Mouse (Mus musculus) kidney, adult 11 months (tissue): ENCODE results near the gene Syngr1.

Experiments
- DNase-seq: peaks from one replicate; pipeline ENCODE4 v3.0.0; 2022

Syngr1 gene

GRCm38 (mm10) chr15:80071951-80072437 lies 19.1 kb upstream of the Syngr1 start:
- DNase-seq, result no peak

GRCm38 (mm10) chr15:80072579-80073255 lies 18.4 kb upstream of the Syngr1 start:
- DNase-seq, result no peak

- DNase-seq, result no peak
These were observed 17.9 kb upstream of the Syngr1 start for GRCm38 (mm10) chr15:80073256-80073621.

GRCm38 (mm10) chr15:80074663-80075373 lies 16.3 kb upstream of the Syngr1 start:
- no peak for DNase-seq

GRCm38 (mm10) chr15:80075374-80075694 lies 15.8 kb upstream of the Syngr1 start:
- no peak for DNase-seq

GRCm38 (mm10) chr15:80075733-80076337 lies 15.3 kb upstream of the Syngr1 start:
- no peak for DNase-seq

- DNase-seq, result peak; percentile 58
These were observed 14.6 kb upstream of the Syngr1 start for GRCm38 (mm10) chr15:80076338-80077136.

GRCm38 (mm10) chr15:80078058-80078814 lies 12.9 kb upstream of the Syngr1 start:
- DNase-seq, result no peak

- DNase-seq, result no peak
These were observed 11.9 kb upstream of the Syngr1 start for GRCm38 (mm10) chr15:80079129-80079668.

GRCm38 (mm10) chr15:80079954-80080353 lies 11.2 kb upstream of the Syngr1 start:
- DNase-seq, result no peak

GRCm38 (mm10) chr15:80080711-80081615 lies 10.2 kb upstream of the Syngr1 start:
- no peak for DNase-seq

- DNase-seq, result no peak
These were observed 9.2 kb upstream of the Syngr1 start for GRCm38 (mm10) chr15:80081801-80082546.

GRCm38 (mm10) chr15:80082661-80083275 lies 8.4 kb upstream of the Syngr1 start:
- no peak for DNase-seq

GRCm38 (mm10) chr15:80083276-80083731 lies 7.8 kb upstream of the Syngr1 start:
- DNase-seq, result peak; percentile 97

GRCm38 (mm10) chr15:80083740-80084139 lies 7.4 kb upstream of the Syngr1 start:
- no peak for DNase-seq

- no peak for DNase-seq
These were observed 3.6 kb upstream of the Syngr1 start for GRCm38 (mm10) chr15:80087406-80088012.

GRCm38 (mm10) chr15:80088637-80089036 lies 2.5 kb upstream of the Syngr1 start:
- peak; percentile 89 for DNase-seq

- no peak for DNase-seq
These were observed 979 bp upstream of the Syngr1 start for GRCm38 (mm10) chr15:80090155-80090554.

- no peak for DNase-seq
These were observed 403 bp upstream of the Syngr1 start for GRCm38 (mm10) chr15:80090741-80091120.
